Mouse (Mus musculus) CD8-positive naive resting alpha-beta T cell, adult 2 months (primary cell): Measurements from ENCODE around the gene Aqp2.

Experiments used
- DNase-seq, 2 experiments: peaks; one replicate each; pipeline ENCODE4 v3.0.0; 2022; ENCODE audit warnings: low read depth in 2 of 2, low spot score in 2 of 2

Gene Aqp2

DNA sequence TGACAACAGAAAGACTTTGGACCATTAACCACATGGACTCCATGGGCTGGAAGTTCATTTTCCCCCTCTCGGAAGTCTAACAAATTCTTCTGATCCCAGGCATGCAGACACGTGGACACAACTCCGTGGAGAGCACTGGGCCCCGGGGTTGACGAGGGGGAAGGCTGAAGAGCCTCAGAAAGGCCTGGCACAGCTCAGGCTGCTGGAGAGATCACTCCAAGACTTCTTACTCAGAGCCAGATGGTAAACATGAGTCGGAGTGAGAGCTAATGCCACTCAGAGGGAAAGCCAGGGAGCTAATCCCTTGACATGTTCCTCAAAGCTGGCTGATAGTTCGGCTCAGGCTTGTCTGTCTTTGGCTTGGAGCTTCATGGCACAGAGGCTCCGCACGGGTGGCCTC, 36.4 kb downstream of the Aqp2 start:
- no peak for DNase-seq

DNA sequence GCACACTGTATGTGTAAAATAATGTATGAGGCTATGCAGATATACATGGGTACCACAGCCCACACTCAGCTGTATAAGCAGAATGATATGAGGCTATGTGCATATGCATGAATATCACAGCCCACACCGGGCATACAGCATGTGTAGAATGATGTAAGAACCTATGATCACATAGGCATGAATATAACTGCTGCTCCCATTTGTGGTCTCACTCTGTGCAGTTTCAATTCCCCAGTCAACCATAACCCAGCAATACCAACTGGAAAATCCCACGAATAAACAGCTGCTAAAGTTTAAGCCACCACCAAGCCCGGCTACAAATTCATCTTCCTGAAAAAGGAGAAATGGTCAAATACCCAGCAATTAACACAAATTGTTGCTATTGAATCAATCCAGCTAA, 39.7 kb downstream of the Aqp2 start:
- no peak for DNase-seq

DNA sequence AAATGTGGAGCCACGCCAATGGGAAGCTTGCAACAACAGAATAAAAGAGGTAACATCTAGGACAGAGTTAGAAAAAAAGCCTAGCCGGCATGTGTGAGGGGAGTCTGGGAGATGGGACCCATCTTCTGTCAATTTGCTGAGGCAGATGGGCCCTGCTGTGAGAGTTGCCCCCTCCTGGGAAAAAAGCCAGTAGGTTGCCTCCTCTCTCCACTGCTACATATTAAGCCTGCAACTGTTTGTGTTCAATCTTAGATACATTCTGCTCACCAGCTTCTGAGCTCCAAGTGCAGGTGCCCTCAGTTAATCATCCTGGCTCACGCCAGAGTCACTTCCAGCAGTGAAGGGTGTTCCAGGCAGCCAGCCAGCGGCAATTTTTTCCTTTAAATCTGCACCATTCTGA, 41.0 kb downstream of the Aqp2 start:
- DNase-seq, result no peak

DNA sequence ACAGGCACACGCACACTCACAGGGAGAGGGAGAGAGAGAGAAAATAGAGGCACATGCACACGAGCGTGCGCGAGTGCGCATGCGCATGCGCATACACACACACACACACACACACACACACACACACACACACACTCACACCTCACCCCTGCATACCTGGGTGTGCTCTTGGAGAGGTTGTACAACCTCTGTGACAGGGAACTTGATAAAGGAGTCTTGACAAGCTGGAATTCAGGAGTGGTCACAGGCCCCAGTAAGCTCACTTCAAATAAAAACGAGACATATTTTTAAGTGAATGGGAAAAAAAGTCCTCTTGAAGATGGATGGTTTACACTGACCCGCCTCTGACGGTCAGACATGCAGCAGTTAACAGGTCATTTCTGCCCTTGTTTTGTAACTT, 43.2 kb downstream of the Aqp2 start:
- DNase-seq, result no peak

DNA sequence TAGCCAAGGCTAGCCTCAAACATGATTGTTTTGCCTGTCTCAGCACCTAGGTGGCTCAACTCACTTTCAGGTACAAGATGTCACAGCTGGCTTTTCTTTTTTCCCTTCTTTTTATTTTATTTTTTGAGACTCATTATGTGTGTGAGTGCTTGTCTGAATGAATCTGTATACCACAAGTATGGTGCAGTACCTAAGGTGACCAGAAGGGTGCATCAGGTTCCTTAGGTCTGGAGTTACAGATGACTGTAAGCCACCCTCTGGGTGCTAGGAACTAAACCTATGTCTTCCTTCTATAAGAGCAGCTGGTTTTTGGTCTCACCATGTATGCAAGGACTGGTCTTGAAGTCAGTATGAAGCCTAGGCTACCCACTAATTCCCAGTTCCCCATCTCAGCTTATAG, 52.8 kb downstream of the Aqp2 start:
- no peak for DNase-seq
